Mouse (Mus musculus) ES-CJ7 (cell line): ENCODE results near the gene Taar3.

ENCODE experiments used
- DNase-seq: peaks from one replicate; pipeline ENCODE4 v3.0.0; 2011; ENCODE audit warnings: low read depth, low spot score

The Taar3 gene

DNA sequence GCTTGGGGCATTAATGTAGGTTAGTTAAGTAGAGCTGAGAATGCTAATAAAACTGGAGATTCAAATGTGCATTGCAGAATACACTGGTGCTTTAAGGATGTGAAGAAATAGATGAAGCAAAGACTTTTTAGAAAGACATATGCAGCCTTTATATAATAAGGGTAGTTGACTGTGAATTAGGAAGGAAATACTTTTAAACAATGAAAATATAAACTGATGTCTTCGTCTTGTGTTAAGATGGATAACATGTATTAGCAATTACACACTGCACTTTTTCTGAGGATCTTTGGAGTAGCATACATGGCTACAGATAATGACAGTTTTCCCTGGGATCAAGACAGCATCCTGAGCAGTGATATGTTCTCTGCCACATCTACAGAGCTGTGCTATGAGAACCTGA is 50.3 kb downstream of the Taar3 start, which contains the start of gene Taar7b:
Gene Taar7b (plus strand): TSS at position 301 of the 400 bp plus-strand sequence.
- no peak for DNase-seq
